Mouse (Mus musculus): ENCODE measurements at regions not wholly inside any gene's neighbourhood (a gene's known extent, or its start where the extent isn't known, plus 50 kb on each side); places are given as distances from the start of the nearest gene placed in this dataset.

DNA sequence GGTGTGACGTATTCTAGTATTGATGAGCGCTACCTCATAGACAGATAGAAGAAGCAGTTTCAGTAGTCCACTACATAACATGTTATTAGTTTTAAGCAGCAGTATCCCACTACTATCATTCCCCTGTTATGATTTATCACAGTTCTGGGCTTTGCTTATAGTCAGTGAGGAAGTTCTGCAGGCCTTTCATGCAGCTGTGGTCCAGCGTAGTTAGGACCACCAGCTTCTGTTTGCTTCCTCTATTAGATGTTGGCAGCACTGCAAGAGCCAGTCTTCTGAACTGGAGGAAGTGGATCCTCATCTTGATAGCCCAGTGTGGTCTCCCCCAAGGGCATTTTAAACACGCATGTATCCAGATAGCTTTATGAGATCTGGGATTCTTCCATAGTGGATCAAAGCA, 147.4 kb upstream of the Trib2 start:
- no peak for TF ChIP-seq GATA4 (IDR thresholded peaks at IDR 0.05; ENCODE audit: insufficient replicate concordance, low read length)

DNA sequence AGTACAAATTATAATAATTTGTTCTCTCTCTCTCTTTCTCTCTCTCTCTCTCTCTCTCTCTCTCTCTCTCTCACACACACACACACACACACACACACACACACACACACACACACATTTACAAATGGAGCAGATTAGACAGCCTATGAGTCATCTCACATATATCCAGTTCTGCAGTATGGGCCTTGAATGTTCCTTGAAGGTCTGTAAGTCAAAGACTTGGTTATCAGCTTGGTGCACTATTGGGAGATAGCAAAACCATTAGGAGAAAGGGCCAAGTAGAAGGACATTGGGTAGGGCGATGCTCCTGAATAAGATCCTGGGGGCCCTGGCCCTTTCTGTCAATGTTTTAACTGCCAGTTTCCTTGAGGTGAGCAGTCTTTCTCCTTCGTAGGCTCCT, 145.1 kb upstream of the Trib2 start:
- no peak for TF ChIP-seq GATA4 (IDR thresholded peaks at IDR 0.05; ENCODE audit: insufficient replicate concordance, low read length)

DNA sequence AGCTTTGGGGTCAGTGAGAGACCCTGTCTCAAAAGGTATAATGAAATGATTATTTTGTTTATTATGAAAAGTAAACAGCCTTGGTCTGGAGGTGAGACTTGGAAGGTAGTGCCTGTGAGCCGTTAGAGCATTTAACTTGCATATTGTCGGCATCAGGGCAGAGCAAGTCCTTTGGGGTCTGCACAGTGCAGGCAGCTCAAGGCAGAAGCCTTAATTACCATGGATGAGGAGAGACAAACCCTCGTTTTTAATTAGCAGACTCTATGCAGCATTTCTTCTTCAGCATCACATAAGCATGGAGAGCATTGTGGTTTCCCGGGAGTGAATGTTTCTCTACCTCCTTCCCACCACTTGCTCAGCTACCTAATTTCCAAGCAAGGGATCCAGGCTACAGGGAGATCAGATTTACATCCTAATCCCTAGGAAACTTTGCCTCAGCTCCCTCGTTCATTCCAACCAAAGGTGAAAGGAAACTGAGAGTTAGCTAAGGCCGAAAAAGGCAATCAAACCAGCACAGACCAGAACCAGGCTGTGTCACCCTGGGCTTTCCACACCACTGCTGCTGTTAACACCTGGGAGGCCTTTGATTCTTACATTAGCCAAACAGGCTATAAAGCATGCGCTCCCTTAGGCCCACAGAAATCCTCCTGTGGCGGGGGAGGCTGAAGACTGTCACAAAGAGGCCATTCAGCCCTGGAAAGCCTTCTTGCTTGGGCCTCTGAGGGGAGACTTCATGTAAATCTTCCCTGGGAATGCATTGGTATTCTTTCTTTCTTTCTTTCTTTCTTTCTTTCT, 120.9 kb upstream of the Trib2 start:
- no peak for TF ChIP-seq GATA4 (IDR thresholded peaks at IDR 0.05; ENCODE audit: insufficient replicate concordance, low read length)

DNA sequence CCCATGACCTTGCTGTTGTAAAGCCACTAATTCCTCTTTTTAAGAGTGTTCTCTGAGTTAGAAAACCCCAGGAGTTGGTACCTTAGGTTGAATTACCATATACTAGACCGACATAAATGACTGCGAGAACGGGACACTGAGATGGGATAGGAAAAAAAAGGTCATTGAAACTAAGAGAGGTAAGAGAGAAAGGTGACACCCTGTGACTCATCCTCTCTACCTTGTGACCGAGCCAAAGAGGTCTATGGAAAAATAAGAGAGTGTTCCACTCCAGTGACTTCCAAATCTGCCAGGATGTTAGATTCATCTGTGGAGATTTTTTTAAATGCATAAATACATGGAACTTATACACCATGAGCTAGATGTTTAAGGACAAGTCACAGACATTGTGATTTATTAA, 115.3 kb upstream of the Trib2 start:
- TF ChIP-seq GATA4 (IDR thresholded peaks at IDR 0.05; ENCODE audit: insufficient replicate concordance, low read length) = no peak

DNA sequence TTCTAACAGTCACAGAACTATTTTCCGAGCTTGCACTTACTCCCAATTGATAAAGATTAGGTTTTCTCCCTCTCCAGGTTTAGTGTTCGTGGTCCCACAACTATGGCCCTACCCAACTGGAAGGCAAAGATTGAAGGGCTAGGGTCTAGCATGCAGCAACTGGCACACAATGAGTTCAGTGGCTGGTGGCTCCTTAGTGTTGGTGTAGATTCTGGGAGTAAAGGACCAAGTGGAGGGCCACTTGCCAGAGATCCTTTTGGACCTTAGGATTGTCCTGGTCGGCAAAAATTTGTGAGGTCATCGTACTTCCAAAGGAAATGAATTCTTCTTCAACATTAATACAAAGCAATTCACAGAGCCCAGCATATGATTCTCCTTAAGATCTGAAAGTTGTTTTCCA, 114.8 kb upstream of the Trib2 start:
- no peak for TF ChIP-seq GATA4 (IDR thresholded peaks at IDR 0.05; ENCODE audit: insufficient replicate concordance, low read length)

DNA sequence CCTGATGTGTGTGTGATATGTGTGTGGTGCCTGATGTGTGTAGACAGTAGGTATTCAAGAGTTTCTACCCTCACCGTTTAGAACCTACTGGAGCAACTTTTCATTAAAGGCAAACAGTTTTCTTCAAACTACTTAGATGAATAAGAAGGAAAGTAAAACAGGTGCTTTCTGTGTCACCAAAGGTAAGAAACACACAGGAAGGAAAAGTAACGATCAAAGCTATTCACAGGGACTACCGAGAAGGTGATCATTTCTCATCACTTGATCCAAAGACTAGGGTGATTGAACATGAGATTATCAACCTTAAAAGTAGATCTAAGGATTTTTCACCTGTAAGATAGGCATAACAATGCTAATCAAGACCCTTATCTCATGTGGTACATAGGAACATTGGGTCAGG, 113.4 kb upstream of the Trib2 start:
- no peak for TF ChIP-seq GATA4 (IDR thresholded peaks at IDR 0.05; ENCODE audit: insufficient replicate concordance, low read length)

DNA sequence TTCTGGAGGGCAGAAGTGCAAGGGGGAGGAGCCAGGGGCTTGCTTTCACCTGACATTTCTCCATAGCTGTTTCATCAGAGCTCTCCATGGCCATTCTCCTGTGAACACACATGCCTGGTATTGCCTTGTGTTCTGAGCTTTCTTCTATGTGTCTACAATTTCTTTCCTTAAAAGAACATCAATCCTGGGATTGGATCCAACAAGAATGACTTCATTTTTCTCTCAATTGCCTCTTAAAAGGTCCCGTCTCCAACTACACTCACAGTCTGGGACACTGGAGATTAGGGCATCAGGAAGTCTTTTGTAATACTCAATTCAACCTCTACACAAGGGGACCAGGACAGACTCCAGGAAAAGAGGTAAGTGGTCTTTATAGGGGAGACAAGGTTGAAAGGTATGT, 112.8 kb upstream of the Trib2 start:
- TF ChIP-seq GATA4 (IDR thresholded peaks at IDR 0.05; ENCODE audit: insufficient replicate concordance, low read length) = no peak

DNA sequence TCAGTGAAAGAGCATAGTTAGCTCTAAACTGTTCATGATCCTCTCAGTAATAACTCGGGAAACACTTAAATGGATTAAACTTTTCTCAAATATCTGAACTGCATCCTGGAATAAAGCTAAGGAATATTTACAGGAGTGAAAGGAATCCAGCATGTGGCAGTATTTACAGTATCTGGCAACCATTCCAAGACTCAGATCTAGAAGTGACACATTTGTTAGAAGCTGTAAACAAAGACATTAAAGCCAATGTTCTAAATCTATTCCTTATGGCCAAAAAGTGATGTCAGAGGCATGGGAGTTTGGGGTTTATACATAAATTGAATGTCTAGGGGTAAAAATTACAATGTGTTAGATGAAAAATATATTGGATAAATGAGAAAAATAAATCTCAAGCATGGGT, 101.6 kb upstream of the Trib2 start:
- TF ChIP-seq GATA4 (IDR thresholded peaks at IDR 0.05; ENCODE audit: insufficient replicate concordance, low read length) = no peak

DNA sequence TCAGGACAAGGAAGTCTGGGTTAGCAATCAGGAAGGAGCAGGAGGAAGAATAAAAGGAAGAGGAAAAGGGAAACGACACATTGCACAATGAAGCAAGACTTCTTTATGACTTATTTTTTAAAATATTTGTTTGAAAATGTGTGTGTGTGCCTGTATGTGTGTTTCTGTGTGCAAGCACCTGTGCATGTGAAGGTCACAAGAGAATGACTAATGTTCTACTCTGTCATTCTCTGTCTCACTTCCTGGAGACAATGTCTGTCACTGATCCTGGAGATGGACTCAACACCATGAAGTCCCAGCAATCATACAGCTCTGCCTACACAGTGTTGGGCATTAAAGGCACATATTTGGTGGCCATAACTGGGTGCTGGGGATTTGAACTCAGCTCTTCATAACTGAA, 96.2 kb upstream of the Trib2 start:
- TF ChIP-seq GATA4 (IDR thresholded peaks at IDR 0.05; ENCODE audit: insufficient replicate concordance, low read length) = no peak

DNA sequence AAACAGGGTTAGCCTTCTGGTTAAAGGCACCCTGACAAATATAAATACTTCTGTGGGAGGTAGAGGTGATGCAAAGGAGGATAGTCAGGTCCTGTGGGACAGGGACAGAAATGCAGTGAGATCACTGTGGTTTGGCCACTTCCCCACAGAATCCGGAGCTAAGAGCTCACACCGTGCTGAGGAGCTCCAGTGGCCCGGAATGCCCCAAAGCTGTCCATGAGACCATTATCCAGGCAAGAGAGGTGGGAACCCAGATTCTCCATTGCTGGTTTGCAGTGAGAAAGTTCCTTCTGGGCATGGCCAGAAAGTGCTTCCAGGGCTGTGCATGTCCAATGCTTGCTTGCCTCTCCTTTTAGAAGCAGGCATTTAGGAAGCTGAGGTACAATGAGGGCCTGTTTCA, 95.8 kb upstream of the Trib2 start:
- no peak for TF ChIP-seq GATA4 (IDR thresholded peaks at IDR 0.05; ENCODE audit: insufficient replicate concordance, low read length)

DNA sequence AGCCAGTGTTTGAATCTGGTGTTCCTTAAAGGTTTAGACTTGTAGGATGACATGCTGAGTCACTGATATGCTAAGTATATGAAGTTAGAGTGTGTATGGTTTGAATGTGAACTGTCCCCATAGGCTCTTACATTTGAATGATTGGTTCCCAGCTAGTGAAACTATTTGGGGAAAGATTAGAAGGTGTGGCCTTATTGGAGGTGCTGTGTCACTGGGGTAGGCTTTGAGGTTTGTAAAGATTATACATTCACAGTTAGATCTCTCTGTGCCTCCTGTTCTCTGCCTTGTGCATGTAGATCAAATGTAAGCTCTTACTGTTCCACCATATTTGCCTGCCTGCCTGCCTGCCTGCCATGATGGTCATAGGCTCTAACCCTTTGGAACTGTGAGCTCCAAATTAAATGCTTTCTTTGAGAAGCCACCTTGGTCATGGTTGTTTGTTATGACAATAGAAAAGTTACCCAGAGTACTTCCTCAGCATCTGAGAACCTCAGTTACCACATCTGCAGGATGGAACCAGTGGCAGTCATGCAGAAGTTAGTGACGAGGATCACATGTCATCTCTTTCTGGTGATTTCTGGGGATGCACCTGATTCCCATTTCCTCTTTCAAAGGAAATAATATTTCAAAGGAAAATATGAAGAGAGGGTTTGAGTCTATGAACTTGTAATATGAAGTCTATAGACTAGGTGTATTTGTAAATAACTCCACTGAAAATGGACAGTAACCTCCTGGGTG, 94.7 kb upstream of the Trib2 start:
- TF ChIP-seq GATA4 (IDR thresholded peaks at IDR 0.05; ENCODE audit: insufficient replicate concordance, low read length) = no peak

DNA sequence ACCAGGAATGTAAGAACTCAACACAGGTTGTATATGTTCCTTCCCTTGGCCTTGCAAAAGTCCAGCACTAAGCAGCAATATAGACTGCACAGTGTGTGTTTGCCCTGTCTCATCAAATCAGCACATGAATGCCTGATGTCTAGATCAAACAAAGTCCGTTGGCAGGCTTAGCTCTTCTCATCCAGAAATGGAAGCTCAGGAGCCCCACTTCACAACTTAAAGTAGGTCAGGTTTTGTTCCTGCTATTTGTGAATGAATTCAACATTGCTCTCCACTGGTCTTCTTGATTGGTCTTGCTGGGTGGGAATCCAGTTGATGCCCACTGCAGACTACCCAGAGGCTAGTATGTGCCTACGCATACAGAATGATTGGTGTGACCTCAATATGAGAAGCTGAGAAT, 80.8 kb upstream of the Trib2 start:
- TF ChIP-seq GATA4 (IDR thresholded peaks at IDR 0.05; ENCODE audit: insufficient replicate concordance, low read length) = no peak

DNA sequence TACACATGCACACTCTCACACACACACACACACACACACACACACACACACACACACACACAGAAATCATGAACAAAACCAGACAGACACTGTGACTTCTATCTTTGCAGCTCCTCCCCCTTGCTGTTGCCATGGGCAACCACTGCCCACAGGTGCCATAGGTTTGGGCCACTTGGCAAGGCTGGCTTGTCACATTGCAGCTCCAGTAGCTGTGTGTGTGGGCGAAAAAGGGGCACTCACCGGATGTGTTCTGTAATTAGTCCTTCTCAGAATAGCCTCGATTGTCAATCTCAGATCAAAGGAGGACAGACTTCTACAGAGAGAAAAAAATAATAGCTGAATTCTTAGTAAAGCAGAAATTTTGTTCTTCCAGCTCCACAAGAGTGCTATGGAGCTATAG, 79.8 kb upstream of the Trib2 start:
- no peak for TF ChIP-seq GATA4 (IDR thresholded peaks at IDR 0.05; ENCODE audit: insufficient replicate concordance, low read length)

DNA sequence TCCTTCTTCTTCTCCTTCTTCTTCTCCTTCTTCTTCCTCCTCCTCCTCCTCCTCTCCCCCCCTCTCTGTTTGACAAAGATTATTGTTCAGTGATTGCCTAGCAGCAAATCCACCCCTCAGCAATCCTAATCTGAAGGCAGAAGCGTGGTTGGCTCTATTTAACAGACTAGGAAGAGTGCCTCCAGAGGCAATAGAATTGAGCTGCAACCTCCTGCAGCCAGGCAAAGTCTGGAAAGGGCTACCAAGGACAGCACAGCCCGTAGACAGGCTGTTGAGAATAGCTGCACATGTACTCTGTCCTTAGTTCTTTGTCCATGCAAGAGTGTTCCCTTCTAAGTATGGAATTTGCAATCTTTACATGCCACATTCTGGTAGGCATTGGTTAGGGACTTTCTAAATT, 78.5 kb upstream of the Trib2 start:
- no peak for TF ChIP-seq GATA4 (IDR thresholded peaks at IDR 0.05; ENCODE audit: insufficient replicate concordance, low read length)

DNA sequence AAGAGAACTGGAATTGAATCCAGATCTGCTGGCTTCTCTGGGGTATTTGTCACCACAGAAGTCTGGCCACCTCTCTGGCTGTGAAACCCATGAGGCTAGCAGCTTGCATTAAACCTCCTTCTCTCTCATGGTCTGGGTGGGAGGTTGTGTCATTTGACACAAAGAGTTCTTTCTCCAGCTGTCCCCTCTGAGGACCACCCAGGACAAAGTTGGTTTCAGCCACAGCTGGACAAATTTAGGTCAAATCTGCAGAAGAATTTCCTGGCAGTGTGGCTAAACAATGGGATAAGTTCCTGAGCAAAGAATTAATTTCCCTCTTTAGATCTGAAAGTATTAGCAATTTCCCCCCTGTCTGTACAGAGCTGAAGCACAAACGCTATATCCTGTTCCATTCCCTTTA, 73.9 kb upstream of the Trib2 start:
- no peak for TF ChIP-seq GATA4 (IDR thresholded peaks at IDR 0.05; ENCODE audit: insufficient replicate concordance, low read length)

DNA sequence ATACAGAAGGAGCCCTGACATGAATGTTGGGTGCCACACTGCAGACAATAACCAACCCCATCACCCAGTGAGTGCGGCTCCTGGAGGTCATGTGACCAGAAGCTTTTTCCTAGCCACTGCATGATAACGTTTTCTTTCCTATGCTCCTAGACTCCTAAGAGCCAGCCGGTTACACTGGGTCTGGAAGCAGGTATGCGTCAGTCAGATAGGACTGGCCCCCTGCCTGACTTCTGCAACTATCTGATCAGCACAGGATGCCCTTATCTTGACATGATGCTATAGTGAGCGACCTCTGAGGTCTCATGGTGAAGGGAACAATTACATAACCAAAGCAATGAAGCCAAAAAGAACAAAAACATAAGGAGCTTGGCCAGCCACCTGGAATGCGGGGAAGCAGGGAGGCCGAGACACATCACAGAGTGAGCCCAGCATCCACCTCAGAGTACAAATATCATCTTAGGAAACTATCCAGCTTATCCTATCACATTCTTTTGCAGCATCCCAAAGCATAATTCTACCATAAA, 63.2 kb upstream of the Trib2 start:
- TF ChIP-seq GATA4 (IDR thresholded peaks at IDR 0.05; ENCODE audit: insufficient replicate concordance, low read length) = no peak

Measured in liver, adult (tissue).